Mouse (Mus musculus): ENCODE data around the gene Nav2. TPM values are rescaled to one million over a fixed set of nuclear protein-coding genes. Genes with fewer than 3 reads are reported as not detected.

Nav2 gene
- total and polyA plus RNA-seq, 3 experiments: under 0.01 TPM; not detected in 2

- in situ Hi-C loops (cut with MboI; ENCODE audit: low pct_ligation_motif_present, low pct_unique_long_range_greater_than_20kb, low sequenced_read_pairs): no loop called here
- H3K27ac ChIP-seq (ENCODE audit: insufficient read depth, low read depth): no peak overlapping the region
- dilution Hi-C loops (cut with MboI; ENCODE audit: extremely low pct_ligation_motif_present, extremely low pct_unique_long_range_greater_than_20kb, low sequenced_read_pairs): no loop called here
- H3K4me3 ChIP-seq (replicated peaks in 1 of 3; ENCODE audit: low read depth in 2 of 3, low read length in 2 of 3, poor library complexity in 1 of 3): no peak overlapping the region
- H3K9me3 ChIP-seq (replicated peaks; ENCODE audit: low read length): no peaks in the 10 kb centered on the region
- H3K4me1 ChIP-seq (ENCODE audit: control insufficient read depth in 1 of 2, insufficient read depth in 2 of 2): no peaks in the 10 kb centered on the region
- no peaks in the 10 kb centered on the region for H3K79me2 ChIP-seq (replicated peaks; ENCODE audit: control insufficient read depth, extremely low read depth, insufficient read depth, poor library complexity, severe bottlenecking)
- H3K36me3 ChIP-seq (replicated peaks in 1 of 2; ENCODE audit: control insufficient read depth in 1 of 2, insufficient read depth in 1 of 2, low read length in 1 of 2): no peaks in the 10 kb centered on the region
- H3K27me3 ChIP-seq (replicated peaks): peaks cover 28% of the 10 kb centered on the region
- no peak overlapping the region for H3K4me2 ChIP-seq (ENCODE audit: insufficient read depth, low read depth, poor library complexity, severe bottlenecking)
- no peak overlapping the region for H3K9ac ChIP-seq (ENCODE audit: insufficient read depth, low read depth)
- no peak for DNase-seq (ENCODE audit: extremely low read depth)
- no peak for TF ChIP-seq HCFC1 (IDR thresholded peaks at IDR 0.05; ENCODE audit: low read depth, low read length)
- no peak for TF ChIP-seq SIN3A (IDR thresholded peaks at IDR 0.05; ENCODE audit: low read length)
- no peak for TF ChIP-seq SMC3 (IDR thresholded peaks at IDR 0.05; ENCODE audit: low read depth, low read length)
- TF ChIP-seq GABPA (IDR thresholded peaks at IDR 0.05; ENCODE audit: insufficient replicate concordance, low read depth, low read length): no peak
- TF ChIP-seq MAX (IDR thresholded peaks at IDR 0.05; ENCODE audit: low read length): no peak
- TF ChIP-seq POLR2AphosphoS2 (IDR thresholded peaks at IDR 0.05; ENCODE audit: low read depth, low read length): no peak
- no peak for TF ChIP-seq ZC3H11A (IDR thresholded peaks at IDR 0.05; ENCODE audit: low read depth, low read length)
- TF ChIP-seq UBTF (IDR thresholded peaks at IDR 0.05; ENCODE audit: low read depth, low read length): no peak
- no peak for TF ChIP-seq EP300 (IDR thresholded peaks at IDR 0.05; ENCODE audit: low read length)
- no peak for TF ChIP-seq RAD21 (IDR thresholded peaks at IDR 0.05; ENCODE audit: low read depth, low read length)
- no peak for TF ChIP-seq MEF2A (IDR thresholded peaks at IDR 0.05; ENCODE audit: borderline replicate concordance, low read depth, low read length)
- no peak for TF ChIP-seq NRF1 (IDR thresholded peaks at IDR 0.05; ENCODE audit: low read depth, low read length)
- no peak for TF ChIP-seq BHLHE40 (IDR thresholded peaks at IDR 0.05; ENCODE audit: low read depth, low read length)
- TF ChIP-seq ETS1 (conservative IDR thresholded peaks at IDR 0.05; ENCODE audit: low read depth, low read length): no peak
- TF ChIP-seq ZKSCAN1 (IDR thresholded peaks at IDR 0.05; ENCODE audit: borderline replicate concordance, low read depth, low read length): no peak
- no peak for TF ChIP-seq PAX5 (IDR thresholded peaks at IDR 0.05; ENCODE audit: low read length)
- no peak for TF ChIP-seq CHD2 (IDR thresholded peaks at IDR 0.05; ENCODE audit: low read length)
- no peak for TF ChIP-seq RCOR1 (conservative IDR thresholded peaks at IDR 0.05; ENCODE audit: low read depth, low read length)
- no peak for TF ChIP-seq USF1 (IDR thresholded peaks at IDR 0.05; ENCODE audit: low read depth, low read length)
- no peak for TF ChIP-seq ZNF384 (IDR thresholded peaks at IDR 0.05; ENCODE audit: low read depth, low read length)
Measured at GRCm38 (mm10) chr7:49448580-49448979, 540.1 kb downstream of the Nav2 start.

GRCm38 (mm10) chr7:49450261-49451141, 542.0 kb downstream of the Nav2 start:
- no peak overlapping the region for H3K27ac ChIP-seq (ENCODE audit: insufficient read depth, low read depth)
- dilution Hi-C loops (cut with MboI; ENCODE audit: extremely low pct_ligation_motif_present, extremely low pct_unique_long_range_greater_than_20kb, low sequenced_read_pairs) (no loop called here), in situ Hi-C loops (cut with MboI; ENCODE audit: low pct_ligation_motif_present, low pct_unique_long_range_greater_than_20kb, low sequenced_read_pairs) (no loop called here)
- H3K9me3 ChIP-seq (replicated peaks; ENCODE audit: low read length): no peaks in the 10 kb centered on the region
- no peaks in the 10 kb centered on the region for H3K4me1 ChIP-seq (ENCODE audit: control insufficient read depth in 1 of 2, insufficient read depth in 2 of 2)
- H3K4me2 ChIP-seq (ENCODE audit: insufficient read depth, low read depth, poor library complexity, severe bottlenecking): no peak overlapping the region
- H3K4me3 ChIP-seq (replicated peaks in 1 of 3; ENCODE audit: low read depth in 2 of 3, low read length in 2 of 3, poor library complexity in 1 of 3): no peak overlapping the region
- H3K9ac ChIP-seq (ENCODE audit: insufficient read depth, low read depth): no peak overlapping the region
- H3K36me3 ChIP-seq (replicated peaks in 1 of 2; ENCODE audit: control insufficient read depth in 1 of 2, insufficient read depth in 1 of 2, low read length in 1 of 2): no peaks in the 10 kb centered on the region
- H3K79me2 ChIP-seq (replicated peaks; ENCODE audit: control insufficient read depth, extremely low read depth, insufficient read depth, poor library complexity, severe bottlenecking): no peaks in the 10 kb centered on the region
- H3K27me3 ChIP-seq (replicated peaks): peaks cover 21% of the 10 kb centered on the region
- DNase-seq (ENCODE audit: extremely low read depth): no peak
- TF ChIP-seq CHD2 (IDR thresholded peaks at IDR 0.05; ENCODE audit: low read length) (no peak), SMC3 (IDR thresholded peaks at IDR 0.05; ENCODE audit: low read depth, low read length) (no peak), RAD21 (IDR thresholded peaks at IDR 0.05; ENCODE audit: low read depth, low read length) (no peak), RCOR1 (conservative IDR thresholded peaks at IDR 0.05; ENCODE audit: low read depth, low read length) (no peak), ZMIZ1 (IDR thresholded peaks at IDR 0.05; ENCODE audit: low read depth, low read length) (no peak), SIN3A (IDR thresholded peaks at IDR 0.05; ENCODE audit: low read length) (no peak), MXI1 (IDR thresholded peaks at IDR 0.05; ENCODE audit: low read depth, low read length) (no peak), ZC3H11A (IDR thresholded peaks at IDR 0.05; ENCODE audit: low read depth, low read length) (no peak), USF1 (IDR thresholded peaks at IDR 0.05; ENCODE audit: low read depth, low read length) (no peak), POLR2A (IDR thresholded peaks at IDR 0.05; ENCODE audit: low read depth, low read length) (no peak), ZKSCAN1 (IDR thresholded peaks at IDR 0.05; ENCODE audit: borderline replicate concordance, low read depth, low read length) (no peak), POLR2AphosphoS2 (IDR thresholded peaks at IDR 0.05; ENCODE audit: low read depth, low read length) (no peak), NRF1 (IDR thresholded peaks at IDR 0.05; ENCODE audit: low read depth, low read length) (no peak)
